Mouse (Mus musculus) intestine, embryonic 16.5 days (tissue): Measurements from ENCODE around the gene Pde4dip. TPM values are rescaled to one million over a fixed set of nuclear protein-coding genes. Genes with fewer than 3 reads are reported as not detected.

Source experiments
- ATAC-seq: fragments of 200-750 bp; cut with Nextera tagmentation; 2 replicates; pipeline ENCODE4 v1.8.0; 2017; ENCODE audit warnings: moderate TSS enrichment, moderate library complexity
- H3K27ac ChIP-seq: fragments of 300-500 bp; sonication (generic); 2 replicates; pipeline ENCODE4 v1.5.1; 2014; ENCODE audit warnings: mild to moderate bottlenecking, low read length
- H3K27me3 ChIP-seq: fragments of 300-500 bp; sonication (generic); replicated peaks from 2 replicates; pipeline ENCODE4 v1.6.1; 2014; ENCODE audit warnings: low read length, control low read depth, mixed read lengths; ENCODE audit not compliant: control insufficient read depth, insufficient read depth
- H3K36me3 ChIP-seq: fragments of 300-500 bp; sonication (generic); 2 replicates; pipeline ENCODE4 v1.6.1; 2014; ENCODE audit warnings: low read length, control low read depth; ENCODE audit not compliant: control insufficient read depth, insufficient read depth
- H3K4me1 ChIP-seq: fragments of 300-500 bp; sonication (generic); 2 replicates; pipeline ENCODE4 v1.6.1; 2014; ENCODE audit warnings: low read length, control low read depth, mixed read lengths; ENCODE audit not compliant: control insufficient read depth, insufficient read depth
- H3K4me2 ChIP-seq: fragments of 300-500 bp; sonication (generic); 2 replicates; pipeline ENCODE4 v1.6.1; 2014; ENCODE audit warnings: low read depth, low read length, control low read depth
- H3K4me3 ChIP-seq: fragments of 300-500 bp; sonication (generic); 2 replicates; pipeline ENCODE4 v1.5.1; 2014; ENCODE audit warnings: mild to moderate bottlenecking, low read length
- H3K9ac ChIP-seq: fragments of 300-500 bp; sonication (generic); 2 replicates; pipeline ENCODE4 v1.6.1; 2014; ENCODE audit warnings: low read depth, low read length
- H3K9me3 ChIP-seq: fragments of 300-500 bp; sonication (generic); 2 replicates; pipeline ENCODE4 v1.6.1; 2016; ENCODE audit warnings: low read length, control low read depth; ENCODE audit not compliant: control insufficient read depth
- WGBS: fragments of 180-500 bp; shearing (Covaris S2); extraction: QIAGEN DNeasy Blood & Tissue Kit; methylation state at CpG from one replicate; pipeline ENCODE4 v1.1.7; 2014; 5-methylcytosine and 5-hydroxymethylcytosine counted together
- polyA plus RNA-seq: library from polyadenylated mRNA; unstranded; fragments of >200 nt; fragmentation: Nextera tagmentation; extraction: Ambion mirVana; gene quantifications from 2 replicates; pipeline ENCODE4 v1.2.1, GENCODE M21; 2015

Pde4dip gene
- polyA plus RNA-seq, 1 experiment from 2014 or later: 20.2 TPM

- H3K4me3 ChIP-seq: no peak overlapping the region
- ATAC-seq: no peak
- no peaks in the 10 kb centered on the region for H3K4me1 ChIP-seq
- 45% methylated on average over 3 of the region's 3 CpGs for WGBS
- H3K4me2 ChIP-seq: no peak overlapping the region
- no peaks in the 10 kb centered on the region for H3K27me3 ChIP-seq
- no peaks in the 10 kb centered on the region for H3K36me3 ChIP-seq
- H3K27ac ChIP-seq: no peak overlapping the region
- H3K9me3 ChIP-seq: no peaks in the 10 kb centered on the region
- H3K9ac ChIP-seq: no peak overlapping the region
These were observed 187.3 kb downstream of the Pde4dip start for GRCm38 (mm10) chr3:97701198-97701597.

GRCm38 (mm10) chr3:97699061-97699460 is 189.4 kb downstream of the Pde4dip start:
- no peaks in the 10 kb centered on the region for H3K9me3 ChIP-seq
- H3K27ac ChIP-seq: no peak overlapping the region
- ATAC-seq: no peak
- no peak overlapping the region for H3K9ac ChIP-seq
- H3K4me1 ChIP-seq: no peaks in the 10 kb centered on the region
- no peaks in the 10 kb centered on the region for H3K36me3 ChIP-seq
- H3K4me3 ChIP-seq: no peak overlapping the region
- no peaks in the 10 kb centered on the region for H3K27me3 ChIP-seq
- 80% methylated on average over 3 of the region's 3 CpGs for WGBS
- H3K4me2 ChIP-seq: no peak overlapping the region

- Histone ChIP-seq H3K27ac (no peak overlapping the region), H3K4me3 (no peak overlapping the region), H3K36me3 (no peaks in the 10 kb centered on the region), H3K9me3 (no peaks in the 10 kb centered on the region), H3K27me3 (no peaks in the 10 kb centered on the region), H3K9ac (no peak overlapping the region), H3K4me2 (no peak overlapping the region), H3K4me1 (no peaks in the 10 kb centered on the region)
- ATAC-seq: no peak
- 71% methylated on average over 9 of the region's 9 CpGs for WGBS
These were observed 191.2 kb downstream of the Pde4dip start for GRCm38 (mm10) chr3:97697291-97697690.

- Histone ChIP-seq H3K9ac (no peak overlapping the region), H3K36me3 (no peaks in the 10 kb centered on the region), H3K9me3 (no peaks in the 10 kb centered on the region), H3K4me1 (no peaks in the 10 kb centered on the region), H3K27ac (no peak overlapping the region), H3K4me3 (no peak overlapping the region), H3K4me2 (no peak overlapping the region), H3K27me3 (no peaks in the 10 kb centered on the region)
- no peak for ATAC-seq
- WGBS: 85% methylated on average over 9 of the region's 9 CpGs
These were observed 191.6 kb downstream of the Pde4dip start for GRCm38 (mm10) chr3:97696866-97697265.

- no peak overlapping the region for H3K9ac ChIP-seq
- H3K36me3 ChIP-seq: no peaks in the 10 kb centered on the region
- 78% methylated on average over 6 of the region's 6 CpGs for WGBS
- no peaks in the 10 kb centered on the region for H3K9me3 ChIP-seq
- H3K4me2 ChIP-seq: no peak overlapping the region
- H3K27me3 ChIP-seq: no peaks in the 10 kb centered on the region
- ATAC-seq: no peak
- H3K4me3 ChIP-seq: no peak overlapping the region
- no peak overlapping the region for H3K27ac ChIP-seq
- no peaks in the 10 kb centered on the region for H3K4me1 ChIP-seq
These were observed 194.7 kb downstream of the Pde4dip start for GRCm38 (mm10) chr3:97693806-97694205.

GRCm38 (mm10) chr3:97691443-97692017 is 197.0 kb downstream of the Pde4dip start:
- H3K9ac ChIP-seq: peak overlapping the region; percentile 17; the same call in 1 of the 2 replicates
- no peak for ATAC-seq
- WGBS: 80% methylated on average over 12 of the region's 12 CpGs
- no peak overlapping the region for H3K4me3 ChIP-seq
- no peak overlapping the region for H3K27ac ChIP-seq
- H3K9me3 ChIP-seq: no peaks in the 10 kb centered on the region
- H3K36me3 ChIP-seq: no peaks in the 10 kb centered on the region
- no peaks in the 10 kb centered on the region for H3K4me1 ChIP-seq
- H3K4me2 ChIP-seq: 0 out of 2 replicates have a peak overlapping the region, but pooled peaks have one; percentile 7
- H3K27me3 ChIP-seq: no peaks in the 10 kb centered on the region

GRCm38 (mm10) chr3:97690590-97690989 is 197.9 kb downstream of the Pde4dip start:
- Histone ChIP-seq H3K27ac (no peak overlapping the region), H3K9me3 (no peaks in the 10 kb centered on the region), H3K4me2 (0 out of 2 replicates have a peak overlapping the region, but pooled peaks have one; percentile 7), H3K36me3 (no peaks in the 10 kb centered on the region), H3K4me3 (peak overlapping the region; percentile 6; the same call in 1 of the 2 replicates), H3K27me3 (no peaks in the 10 kb centered on the region), H3K4me1 (no peaks in the 10 kb centered on the region), H3K9ac (no peak overlapping the region)
- peak; percentile 69 for ATAC-seq
- 41% methylated on average over 7 of the region's 7 CpGs for WGBS

- H3K9ac ChIP-seq: no peak overlapping the region
- no peak for ATAC-seq
These were observed 199.2 kb downstream of the Pde4dip start for GRCm38 (mm10) chr3:97689289-97689688.

GRCm38 (mm10) chr3:97686372-97687117 is 202.0 kb downstream of the Pde4dip start:
- no peaks in the 10 kb centered on the region for H3K36me3 ChIP-seq
- no peak overlapping the region for H3K9ac ChIP-seq
- no peak for ATAC-seq
- 85% methylated on average over 4 of the region's 4 CpGs for WGBS
- H3K4me2 ChIP-seq: no peak overlapping the region
- no peaks in the 10 kb centered on the region for H3K9me3 ChIP-seq
- no peak overlapping the region for H3K27ac ChIP-seq
- H3K4me3 ChIP-seq: no peak overlapping the region
- H3K27me3 ChIP-seq: no peaks in the 10 kb centered on the region
- H3K4me1 ChIP-seq: peaks cover 18% of the 10 kb centered on the region

More at GRCm38 (mm10) chr3:97689289-97689688, 199.2 kb downstream of the Pde4dip start:
- Histone ChIP-seq H3K36me3 (no peaks in the 10 kb centered on the region), H3K27ac (no peak overlapping the region), H3K27me3 (no peaks in the 10 kb centered on the region), H3K4me3 (no peak overlapping the region), H3K4me1 (peaks cover 2% of the 10 kb centered on the region), H3K4me2 (no peak overlapping the region), H3K9me3 (no peaks in the 10 kb centered on the region)
- 63% methylated on average over 2 of the region's 2 CpGs for WGBS
